Mouse (Mus musculus) kidney, postnatal 25 days (tissue): ENCODE results near the gene Nfasc.

ENCODE experiments used
- DNase-seq, 2 experiments: peaks; one replicate each; pipeline ENCODE4 v3.0.0; 2021; ENCODE audit warnings: mixed read lengths in 2 of 2

The Nfasc gene

GRCm38 (mm10) chr1:132641049-132641795 lies 100.4 kb downstream of the Nfasc start:
- no peak for DNase-seq

GRCm38 (mm10) chr1:132640256-132640655 lies 101.3 kb downstream of the Nfasc start:
- no peak for DNase-seq

GRCm38 (mm10) chr1:132637346-132637745 lies 104.3 kb downstream of the Nfasc start:
- DNase-seq = no peak

GRCm38 (mm10) chr1:132629611-132630370 lies 111.8 kb downstream of the Nfasc start:
- no peak for DNase-seq

- DNase-seq = no peak
Observed at GRCm38 (mm10) chr1:132628599-132628998, 113.0 kb downstream of the Nfasc start.

- no peak for DNase-seq
Observed at GRCm38 (mm10) chr1:132628183-132628582, 113.4 kb downstream of the Nfasc start.

- DNase-seq = no peak
Observed at GRCm38 (mm10) chr1:132626125-132626756, 115.4 kb downstream of the Nfasc start.

- DNase-seq = no peak
Observed at GRCm38 (mm10) chr1:132625034-132625433, 116.6 kb downstream of the Nfasc start.

- no peak for DNase-seq
Observed at GRCm38 (mm10) chr1:132624466-132624865, 117.1 kb downstream of the Nfasc start.

GRCm38 (mm10) chr1:132623641-132624336 lies 117.8 kb downstream of the Nfasc start:
- DNase-seq = no peak

GRCm38 (mm10) chr1:132612066-132612465 lies 129.5 kb downstream of the Nfasc start:
- DNase-seq = no peak

GRCm38 (mm10) chr1:132609048-132609634 lies 132.5 kb downstream of the Nfasc start:
- peak; percentile 57 to 76 for DNase-seq

GRCm38 (mm10) chr1:132602161-132602560 lies 139.4 kb downstream of the Nfasc start:
- DNase-seq = no peak

- no peak for DNase-seq
Observed at GRCm38 (mm10) chr1:132598024-132598423, 143.6 kb downstream of the Nfasc start.

- no peak for DNase-seq
Observed at GRCm38 (mm10) chr1:132595741-132596140, 145.9 kb downstream of the Nfasc start.

- peak in 1 of 2 experiments; percentile 71 for DNase-seq
Observed at GRCm38 (mm10) chr1:132594587-132594986, 147.0 kb downstream of the Nfasc start.

- no peak for DNase-seq
Observed at GRCm38 (mm10) chr1:132592145-132592544, 149.5 kb downstream of the Nfasc start.

GRCm38 (mm10) chr1:132591399-132591930 lies 150.1 kb downstream of the Nfasc start:
- DNase-seq = no peak

- DNase-seq = peak; percentile 73 to 83
Observed at GRCm38 (mm10) chr1:132586679-132587201, 154.9 kb downstream of the Nfasc start.

GRCm38 (mm10) chr1:132585376-132585775 lies 156.2 kb downstream of the Nfasc start:
- DNase-seq = no peak

- no peak for DNase-seq
Observed at GRCm38 (mm10) chr1:132582998-132583604, 158.5 kb downstream of the Nfasc start.
